Mouse (Mus musculus) erythroblast, adult 5-6 weeks (primary cell): ENCODE data around the gene BC005624. TPM values are rescaled to one million over a fixed set of nuclear protein-coding genes. Genes with fewer than 3 reads are reported as not detected.

Experiments
- ATAC-seq: replicated peaks from 2 replicates; pipeline ENCODE4 v1.8.0; 2016; ENCODE audit warnings: moderate number of reproducible peaks, mild to moderate bottlenecking, moderate TSS enrichment, inconsistent platforms; ENCODE audit not compliant: poor library complexity, low FRiP score, severe bottlenecking
- total RNA-seq, 2 experiments: library from RNA; stranded (forward) in 1 of 2; stranded (reverse) in 1 of 2; fragments of 150-400 nt in 1 of 2; fragments of 200-764, 138-1000 nt in 1 of 2; gene quantifications; 2 replicates each; pipeline versions ENCODE4 v1.2.3 to v1.2.4; 2015 to 2017; ENCODE audit warnings: low replicate concordance in 2 of 2

The BC005624 gene
- 13.6 and 14.2 TPM in 2 replicates for total RNA-seq (2015; ENCODE audit: low replicate concordance)
- 14.8 and 30.1 TPM in 2 replicates for total RNA-seq (2017; ENCODE audit: low replicate concordance)

DNA sequence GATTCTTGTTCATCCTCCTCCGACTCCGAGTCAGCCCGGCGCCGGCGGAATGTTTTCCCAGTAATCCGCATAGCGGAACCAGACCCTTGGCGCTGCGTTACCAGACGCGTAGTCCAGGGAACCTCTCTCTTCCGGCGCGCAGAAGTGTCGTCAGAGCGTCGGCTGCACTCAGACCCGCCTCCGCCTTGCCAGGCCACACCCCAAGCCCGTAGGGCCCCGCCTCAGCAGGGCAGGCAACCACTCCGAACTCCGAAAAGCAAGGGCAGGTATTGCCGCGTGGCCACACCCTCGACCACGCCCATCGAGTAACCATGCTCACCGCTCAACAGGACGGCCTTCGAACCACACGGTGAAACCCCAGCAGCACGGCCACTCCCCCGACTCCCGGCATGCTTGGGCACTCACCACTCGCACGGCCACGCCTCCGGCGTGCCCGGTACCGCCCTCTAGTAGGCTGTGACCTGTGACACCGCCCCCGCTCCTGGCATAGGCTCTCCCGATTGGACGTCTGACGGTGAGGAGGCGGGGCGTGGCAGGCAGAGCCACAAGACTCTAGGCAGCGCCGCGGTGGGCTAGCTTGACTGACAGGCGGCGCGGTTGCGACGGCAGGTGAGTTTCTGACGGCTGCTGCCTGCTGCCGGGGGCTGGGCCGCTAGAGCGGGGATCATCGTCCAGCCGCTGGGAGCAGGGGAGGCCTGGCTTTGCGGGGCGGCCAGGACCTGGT, at the start of gene BC005624, which contains the start of gene Usp20:
Gene BC005624, minus strand, starts transcription at position 412 of the 724 bp plus-strand sequence.
Gene Usp20, plus strand, starts transcription at position 490 of the 724 bp plus-strand sequence.
- ATAC-seq: peak; percentile 93

DNA sequence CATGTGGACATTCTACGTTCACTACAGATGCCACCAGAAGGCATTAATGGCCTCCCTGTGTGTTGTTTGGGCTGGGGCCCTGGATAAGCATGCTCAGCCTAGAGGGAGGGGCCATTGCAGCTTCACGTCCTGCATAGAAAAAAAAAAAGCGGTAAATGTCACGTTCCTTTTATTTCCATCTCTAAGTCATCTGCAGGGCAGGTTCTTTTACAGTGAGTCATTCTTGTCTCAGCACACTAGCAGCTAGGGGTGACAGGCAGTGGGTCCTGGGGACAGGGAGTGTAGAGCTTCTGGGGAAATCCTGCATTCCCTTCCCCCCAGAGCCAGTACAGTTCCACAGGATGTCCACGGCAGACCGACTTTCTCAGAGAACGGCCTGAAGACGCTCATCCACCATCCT, 44.6 kb upstream of the BC005624 start:
- ATAC-seq: no peak

DNA sequence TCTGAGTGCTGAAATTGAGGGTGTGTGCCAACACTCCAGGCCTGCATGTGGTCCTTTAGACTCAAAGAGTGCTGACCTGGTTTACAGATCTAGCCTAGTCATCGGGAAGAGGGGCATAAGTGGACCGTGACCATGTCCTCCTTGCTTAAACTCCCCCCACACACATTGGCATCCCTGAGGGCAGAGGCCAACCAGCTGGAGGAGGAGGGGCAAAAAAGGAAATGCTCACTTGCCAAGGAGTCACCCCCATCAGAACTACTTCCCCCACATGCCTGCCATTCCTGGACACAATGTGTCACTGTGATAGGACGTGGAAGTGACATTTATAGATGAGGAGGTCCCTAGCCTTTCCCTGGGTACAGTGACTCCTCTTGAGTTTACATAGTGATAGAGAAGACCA, 43.5 kb upstream of the BC005624 start:
- no peak for ATAC-seq

DNA sequence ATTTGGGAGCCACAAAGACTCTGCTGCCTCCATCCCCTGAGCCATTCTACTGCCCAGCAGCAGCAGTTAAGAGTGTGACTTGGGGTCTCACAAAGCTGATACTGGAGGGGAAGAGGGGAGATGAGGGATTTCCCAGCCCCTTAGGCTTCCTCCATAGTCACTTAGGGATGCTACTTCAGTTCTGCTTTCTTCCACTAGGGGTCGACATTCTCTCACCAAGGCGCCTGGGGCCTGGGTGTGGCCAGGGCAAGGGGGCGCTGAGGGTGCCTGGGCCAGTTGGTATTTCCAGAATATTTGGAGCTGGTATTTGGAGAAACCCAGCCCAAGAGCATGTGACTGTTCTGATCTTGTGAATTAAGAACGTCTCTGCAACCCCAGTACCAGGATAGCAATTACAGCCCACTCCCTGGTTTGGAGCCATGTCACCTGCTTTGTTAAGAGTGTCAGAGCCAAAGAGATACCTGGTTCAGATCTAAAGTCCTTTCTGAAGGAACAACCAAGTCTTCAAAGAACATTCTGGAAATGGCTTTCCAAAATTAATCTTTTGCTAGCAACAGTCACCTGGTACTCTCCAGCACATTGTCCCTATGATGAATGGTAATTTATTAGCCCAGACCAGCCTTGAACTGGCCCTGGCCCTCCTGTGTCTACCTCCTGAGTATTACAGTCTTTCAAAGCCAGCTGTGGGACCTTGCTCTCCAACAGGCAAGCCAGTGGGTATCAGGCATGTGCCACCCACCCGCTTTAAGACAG, 42.8 kb upstream of the BC005624 start:
- peak; percentile 65 for ATAC-seq

DNA sequence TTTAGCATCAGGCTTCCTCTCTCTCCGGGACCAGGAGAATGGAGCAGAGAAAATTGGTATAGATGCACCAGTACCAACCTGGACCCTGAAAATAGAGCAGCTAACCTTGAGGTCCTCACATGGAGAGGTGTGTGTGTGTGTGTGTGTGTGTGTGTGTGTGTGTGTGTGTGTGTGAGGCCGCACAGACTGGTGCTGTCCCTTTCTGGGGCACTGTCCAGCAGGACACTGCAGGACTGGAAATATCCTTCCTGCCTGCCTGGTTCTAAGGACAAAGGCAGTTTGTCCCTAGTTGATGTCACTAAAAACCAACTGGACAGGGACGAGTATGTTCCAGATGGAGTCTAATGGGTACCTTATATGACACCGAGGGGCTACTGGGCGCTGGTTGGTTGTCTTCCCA, 41.9 kb upstream of the BC005624 start:
- ATAC-seq: no peak

DNA sequence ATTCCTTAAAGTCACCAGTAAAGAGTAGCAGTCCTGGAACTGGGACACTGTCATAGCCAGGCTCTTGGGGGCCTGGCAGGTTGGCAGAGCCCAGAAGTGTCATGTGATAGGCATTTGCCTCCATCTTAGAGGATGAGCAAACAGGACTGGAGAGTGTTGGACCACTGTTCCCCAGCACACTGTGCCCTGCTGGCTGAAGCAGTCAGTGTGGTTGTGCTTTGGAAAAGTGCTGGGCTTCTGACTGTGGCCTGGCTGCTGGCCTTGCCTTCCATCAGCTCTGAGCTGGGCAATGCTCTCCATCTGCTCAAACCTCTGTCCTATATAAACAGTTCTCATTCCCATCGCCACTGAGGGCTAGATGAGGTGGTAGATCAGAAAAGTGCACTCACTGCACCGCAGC, 38.2 kb upstream of the BC005624 start:
- ATAC-seq: no peak

DNA sequence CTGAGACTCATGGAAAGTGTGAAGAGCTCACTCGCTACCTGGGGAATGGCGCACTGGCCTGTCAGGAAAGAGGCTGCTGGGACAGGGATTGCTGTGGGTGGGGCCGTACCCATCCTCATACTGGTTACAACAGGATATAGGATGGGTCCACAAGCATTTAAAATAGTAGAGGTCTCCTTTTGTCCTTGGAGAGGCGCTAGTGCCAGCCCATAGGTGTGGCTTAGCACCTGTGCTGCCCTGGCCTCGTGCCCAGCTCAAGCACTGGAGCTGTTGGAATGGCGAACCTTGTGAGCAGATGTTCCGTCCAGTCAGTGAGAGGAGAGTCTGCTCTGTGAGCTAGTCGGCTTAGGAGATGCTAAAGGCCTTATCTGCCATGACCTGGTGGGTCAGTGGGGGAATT, 37.0 kb upstream of the BC005624 start:
- ATAC-seq: no peak

DNA sequence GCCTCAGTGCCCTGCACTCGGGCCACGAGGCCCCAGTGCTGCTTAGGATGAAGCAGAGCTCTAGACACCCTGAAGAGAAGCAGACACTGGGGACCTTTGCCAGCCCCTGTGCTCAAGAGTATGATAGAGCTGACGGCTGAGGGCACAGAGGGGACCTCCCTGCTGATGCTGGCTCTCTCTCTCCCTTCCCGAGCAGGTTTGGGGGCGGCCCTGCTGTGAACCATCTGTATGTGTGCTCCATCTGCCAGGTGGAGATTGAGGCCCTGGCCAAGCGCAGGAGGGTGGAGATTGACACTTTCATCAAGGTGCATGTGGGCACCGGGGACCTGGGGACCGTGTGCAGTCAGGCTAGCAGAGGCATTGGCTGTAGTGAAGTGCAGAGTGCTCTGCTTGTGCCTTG, 36.5 kb upstream of the BC005624 start:
- ATAC-seq: no peak

DNA sequence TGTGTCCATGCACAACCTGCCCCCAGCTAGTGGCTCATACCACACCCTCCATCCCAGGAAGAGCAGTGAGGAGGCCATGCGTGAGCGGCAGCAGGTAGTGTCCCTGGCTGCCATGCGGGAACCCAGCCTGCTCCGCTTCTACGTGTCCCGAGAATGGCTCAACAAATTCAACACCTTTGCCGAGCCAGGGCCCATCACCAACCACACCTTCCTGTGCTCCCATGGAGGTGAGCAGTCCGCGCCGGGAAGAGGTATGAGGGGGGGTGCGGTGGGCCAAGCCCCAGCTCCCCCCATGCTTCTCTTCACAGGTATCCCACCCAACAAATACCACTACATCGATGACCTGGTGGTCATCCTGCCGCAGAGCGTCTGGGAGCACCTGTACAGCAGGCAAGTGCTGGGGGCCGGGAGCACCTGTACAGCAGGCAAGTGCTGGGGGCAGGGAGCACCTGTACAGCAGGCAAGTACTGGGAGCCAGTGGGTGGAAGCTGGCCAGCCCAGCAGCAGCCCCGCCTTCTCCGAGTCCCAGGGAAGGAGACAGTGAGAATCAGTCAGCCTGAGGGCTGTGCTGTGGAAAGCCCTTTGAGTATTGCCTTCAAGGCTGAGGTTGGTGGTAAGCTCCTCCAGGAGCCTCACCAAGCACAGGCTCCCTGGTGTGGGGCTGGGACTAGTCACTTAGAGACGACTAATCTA, 35.8 kb upstream of the BC005624 start:
- no peak for ATAC-seq

DNA sequence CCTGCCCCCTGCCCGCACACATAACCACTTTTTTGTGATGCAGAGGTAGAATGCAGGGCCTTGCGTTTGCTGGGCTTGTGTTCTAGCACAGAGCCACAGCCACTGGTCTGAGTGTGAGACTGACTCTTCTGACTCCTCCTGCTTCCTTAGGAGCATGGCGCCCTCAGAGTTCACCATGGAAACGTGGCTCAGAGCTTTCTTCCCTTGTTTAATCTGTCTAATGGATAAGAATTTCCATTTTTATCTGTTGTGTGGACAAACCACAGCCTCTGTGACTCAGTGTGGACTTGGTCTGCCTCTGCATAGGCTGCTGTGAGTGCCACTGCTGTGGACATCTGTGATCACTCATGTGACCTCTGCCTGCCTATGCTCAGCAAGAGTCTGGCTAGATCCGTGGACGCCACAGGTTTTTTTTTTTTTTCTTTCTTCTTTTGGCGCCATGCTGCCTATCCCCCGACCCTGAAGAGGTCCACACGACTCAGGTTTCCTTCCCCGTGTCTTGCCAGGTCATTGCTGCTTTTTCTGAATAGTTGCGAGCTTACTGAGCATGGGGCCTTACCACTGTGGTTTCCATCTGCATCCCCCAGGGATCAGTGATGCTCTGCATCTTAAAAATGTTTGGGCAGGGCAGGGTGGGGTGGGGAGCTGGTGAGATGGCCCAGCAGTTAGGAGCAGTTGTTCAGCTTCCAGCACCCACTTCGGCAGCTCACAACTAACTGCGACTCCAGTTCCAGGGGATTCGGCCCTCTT, 31.5 kb upstream of the BC005624 start:
- ATAC-seq: no peak

DNA sequence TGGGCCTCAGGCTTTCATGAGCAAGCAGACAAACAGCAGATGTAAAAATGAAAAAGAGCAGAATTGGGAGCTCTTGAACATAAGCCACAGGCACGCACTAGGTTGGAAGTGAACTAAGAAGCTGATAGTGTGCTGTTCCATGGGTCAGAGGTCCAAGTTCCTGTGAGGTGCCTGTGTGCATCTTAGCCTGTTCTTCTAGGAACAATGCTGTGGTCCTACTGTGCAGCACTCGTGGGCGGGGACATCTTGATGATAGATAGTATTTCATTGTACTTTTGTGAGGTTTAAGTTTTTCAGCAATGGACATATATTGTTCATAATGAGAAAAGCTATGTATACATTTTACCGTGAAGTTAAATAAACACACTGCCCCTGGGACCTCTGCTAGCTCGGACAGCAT, 25.2 kb upstream of the BC005624 start:
- no peak for ATAC-seq

DNA sequence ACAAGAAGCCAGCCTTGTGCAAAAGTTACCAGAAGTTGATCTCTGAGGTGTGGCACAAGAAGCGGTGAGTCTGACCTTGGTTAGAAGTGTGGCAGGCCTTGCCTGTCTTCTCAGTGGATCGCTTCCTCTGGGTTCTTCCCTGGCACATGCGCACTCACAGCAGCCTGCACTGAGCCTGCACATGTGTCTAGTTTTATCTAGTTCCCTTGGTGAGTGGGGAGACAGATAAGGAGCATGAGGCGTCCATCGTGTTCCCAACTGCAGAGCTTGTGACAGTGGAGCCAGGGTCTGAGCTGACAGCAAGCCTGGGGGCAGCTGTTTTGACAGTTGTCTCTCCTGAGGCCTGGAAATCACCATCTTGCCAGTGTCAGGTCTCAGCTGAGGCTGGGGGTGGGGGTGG, 24.4 kb upstream of the BC005624 start:
- ATAC-seq: peak; percentile 83

DNA sequence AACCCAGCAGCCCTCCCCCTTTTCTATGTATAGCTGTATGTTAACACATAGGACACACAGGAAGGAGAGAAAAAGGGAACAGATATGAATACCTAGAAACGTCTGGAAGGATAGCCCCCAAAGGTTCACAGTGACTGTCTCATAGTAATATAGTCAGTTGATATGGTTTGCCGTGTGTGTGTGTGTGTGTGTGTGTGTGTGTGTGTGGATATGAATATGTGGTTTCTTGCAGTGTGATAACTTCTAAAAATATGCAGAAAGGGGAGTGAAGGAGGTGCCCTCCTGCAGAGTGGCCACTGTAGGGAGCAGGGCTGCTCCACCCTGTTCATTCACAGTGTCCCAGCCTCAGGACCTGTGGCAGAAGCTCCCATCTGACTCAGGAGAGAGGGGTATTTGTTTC, 23.5 kb upstream of the BC005624 start:
- peak; percentile 46; the same call in 1 of the 2 replicates for ATAC-seq

DNA sequence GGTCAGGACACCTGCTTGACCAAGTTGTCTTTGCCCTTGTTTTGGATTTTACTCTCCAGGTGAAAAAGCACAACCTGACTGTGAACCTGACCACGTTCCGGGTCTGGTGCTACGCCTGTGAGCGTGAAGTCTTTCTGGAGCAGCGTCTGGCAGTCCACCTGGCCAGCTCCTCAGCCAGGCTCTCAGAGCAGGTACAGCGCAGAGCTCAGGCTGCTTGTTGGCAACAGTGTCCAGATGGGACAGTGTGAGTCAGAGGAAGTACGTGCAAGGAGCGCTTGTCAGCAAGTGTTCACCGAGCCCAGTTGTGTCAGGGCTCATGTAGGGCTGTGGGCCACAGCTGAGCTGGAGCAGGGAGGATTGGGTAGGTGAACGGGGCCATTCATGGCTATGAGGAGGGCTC, 20.9 kb upstream of the BC005624 start:
- no peak for ATAC-seq

DNA sequence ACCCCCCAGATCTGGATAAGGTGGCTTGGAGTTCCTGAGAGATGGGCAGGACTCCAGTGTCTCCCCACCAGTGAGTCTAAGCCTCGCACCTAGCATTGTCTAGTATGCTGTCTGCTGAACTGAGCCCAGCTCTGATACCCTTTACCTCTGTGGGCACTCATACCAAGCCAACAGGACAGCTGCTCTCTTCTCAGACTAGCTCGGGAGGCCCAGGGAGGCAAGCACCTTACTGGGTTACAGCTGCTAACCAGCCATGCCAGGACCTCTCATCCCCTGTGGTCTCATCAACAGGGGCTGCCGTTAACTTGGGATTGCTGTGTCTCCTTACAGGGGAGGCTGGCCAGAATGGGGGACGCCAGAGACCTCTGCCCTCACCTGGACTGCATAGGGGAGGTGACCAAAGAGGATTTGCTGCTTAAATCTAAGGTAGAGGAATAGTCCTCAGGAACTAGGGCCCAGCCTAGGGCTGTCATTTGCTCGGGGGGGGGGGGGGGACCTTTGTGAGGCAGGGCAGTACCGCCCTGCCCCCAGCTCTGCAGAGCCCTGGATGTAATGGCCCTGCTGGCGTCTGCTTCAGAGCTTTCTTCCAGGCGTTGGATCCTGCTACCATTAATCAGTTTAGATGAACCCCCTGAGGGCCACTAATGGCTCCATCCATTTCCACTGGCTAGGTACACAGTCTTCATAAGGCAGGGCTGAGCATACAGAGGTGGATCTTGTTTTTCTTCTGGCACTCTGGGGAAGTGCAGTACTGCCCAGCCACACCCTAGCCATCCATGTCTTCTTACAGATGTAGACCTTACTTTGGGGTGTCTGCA, 16.7 kb upstream of the BC005624 start:
- ATAC-seq: no peak

DNA sequence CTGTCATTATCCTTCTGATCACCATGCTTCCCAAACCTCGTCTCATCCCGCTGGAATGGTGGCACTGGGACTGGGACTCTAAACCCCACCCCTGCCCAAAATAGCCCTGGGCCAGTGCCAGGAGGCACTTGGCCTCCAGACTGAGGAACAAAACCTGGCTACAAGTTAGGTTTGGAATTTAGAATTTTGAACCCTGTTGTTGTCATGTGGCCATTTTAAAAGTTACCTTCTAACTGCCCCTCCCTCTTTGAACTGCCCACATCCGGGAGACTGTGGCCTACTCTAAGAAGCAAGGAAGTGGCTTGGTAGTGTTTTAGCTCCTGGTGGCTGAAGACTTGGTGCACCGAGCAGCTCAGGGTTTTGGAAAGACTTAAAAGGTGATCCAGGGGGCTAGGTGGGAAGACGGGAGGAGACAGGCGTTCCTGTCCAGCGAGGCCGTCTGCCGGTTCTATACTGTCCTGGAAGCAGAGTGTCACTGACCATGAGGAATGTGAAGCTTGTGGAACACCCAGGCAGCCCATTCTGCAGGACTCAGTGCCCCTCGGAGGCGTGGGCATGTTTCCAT, 13.5 kb upstream of the BC005624 start:
- no peak for ATAC-seq

DNA sequence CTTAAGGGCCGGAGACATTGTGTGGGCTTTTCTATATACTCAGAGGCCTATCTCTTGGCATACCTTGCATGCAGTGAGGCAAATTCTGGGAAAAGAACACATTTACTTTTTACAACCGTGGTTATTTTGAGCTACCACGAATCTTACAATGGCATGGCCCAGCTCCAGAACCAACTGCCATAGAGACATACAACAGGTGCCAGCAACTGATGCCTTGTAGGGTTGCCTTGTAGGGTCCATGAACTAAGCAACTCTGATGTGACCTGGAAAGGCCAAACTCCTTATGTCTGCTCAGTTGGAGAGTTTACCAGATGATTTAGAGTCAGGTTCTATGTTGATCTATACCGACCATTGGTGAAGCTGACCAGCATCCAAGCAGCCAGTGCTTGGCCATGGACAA, 12.9 kb upstream of the BC005624 start:
- no peak for ATAC-seq

DNA sequence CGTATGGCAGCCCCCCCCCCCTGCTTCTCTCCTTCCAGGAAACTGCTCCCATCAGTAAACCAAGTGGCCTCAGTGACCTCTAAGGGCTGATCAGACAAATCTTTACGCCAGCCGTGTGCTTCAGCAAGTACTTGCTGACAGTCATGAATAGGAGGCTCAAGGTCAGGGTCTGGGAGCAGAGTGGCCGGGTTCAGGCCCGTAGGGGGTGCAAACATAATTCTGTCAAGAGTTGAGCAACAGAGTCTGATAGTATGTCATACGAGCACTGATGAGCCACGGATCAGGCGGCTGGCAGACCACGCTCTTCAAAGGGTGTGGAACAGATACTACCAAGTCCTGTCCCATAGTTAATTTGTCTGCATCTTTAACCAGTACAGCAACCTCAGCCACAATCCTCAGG, 8.2 kb upstream of the BC005624 start:
- no peak for ATAC-seq
